Mouse (Mus musculus) lung, adult 2 months (tissue): Measurements from ENCODE around the gene Slc6a12.

Source experiments
- CTCF ChIP-seq: fragments of 200-500 bp; IDR thresholded peaks from 2 replicates; pipeline ENCODE4 v1.5.1; 2011; ENCODE audit warnings: mild to moderate bottlenecking, low read length, control low read depth; ENCODE audit not compliant: insufficient read depth
- POLR2A ChIP-seq: fragments of 200-500 bp; IDR thresholded peaks from 2 replicates; pipeline ENCODE4 v1.6.1; 2011; ENCODE audit warnings: low read depth, mild to moderate bottlenecking, control low read depth, low read length, borderline replicate concordance; ENCODE audit errors: extremely low read depth

DNA sequence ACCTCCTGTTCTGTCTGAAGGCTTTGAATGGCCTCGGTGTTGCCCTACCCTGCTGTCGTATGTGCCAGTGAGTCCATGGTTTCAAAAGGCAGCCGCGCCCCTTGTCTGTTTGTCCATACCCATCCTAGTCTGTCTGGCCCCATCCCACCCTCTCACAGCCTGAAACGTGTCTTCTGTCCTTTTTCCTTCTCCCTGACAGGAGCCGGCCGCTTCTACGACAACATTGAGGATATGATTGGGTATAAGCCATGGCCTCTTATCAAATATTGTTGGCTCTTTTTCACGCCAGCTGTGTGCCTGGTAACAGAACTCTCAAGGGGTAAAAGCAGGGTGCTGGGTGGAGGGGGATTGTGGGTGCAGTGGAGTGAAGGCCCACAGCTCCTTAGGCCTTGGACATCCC lies 7.0 kb upstream of the Slc6a12 start:
- TF ChIP-seq POLR2A = no peak
- no peak for TF ChIP-seq CTCF
